Mouse (Mus musculus) adrenal gland, adult 18-20 months (tissue): ENCODE data around the gene Ppat. TPM values are rescaled to one million over a fixed set of nuclear protein-coding genes. Genes with fewer than 3 reads are reported as not detected.
"Not testable (repeated sequence)": the region's sequence is repeated elsewhere in the genome, so short reads cannot be mapped to it uniquely, and the experiment has no call there.

Experiments used
- DNase-seq, 2 experiments: peaks; one replicate each; pipeline ENCODE4 v3.0.0; 2021 to 2022; ENCODE audit warnings: low spot score in 2 of 2
- total RNA-seq, 2 experiments: library from RNA; stranded (reverse); gene quantifications; 1 replicate in 1 of 2; 2 replicates in 1 of 2; pipeline ENCODE4 v1.2.3; 2021

The Ppat gene
- total RNA-seq, 2 experiments from 2014 or later: 12.2 to 15.3 TPM

DNA sequence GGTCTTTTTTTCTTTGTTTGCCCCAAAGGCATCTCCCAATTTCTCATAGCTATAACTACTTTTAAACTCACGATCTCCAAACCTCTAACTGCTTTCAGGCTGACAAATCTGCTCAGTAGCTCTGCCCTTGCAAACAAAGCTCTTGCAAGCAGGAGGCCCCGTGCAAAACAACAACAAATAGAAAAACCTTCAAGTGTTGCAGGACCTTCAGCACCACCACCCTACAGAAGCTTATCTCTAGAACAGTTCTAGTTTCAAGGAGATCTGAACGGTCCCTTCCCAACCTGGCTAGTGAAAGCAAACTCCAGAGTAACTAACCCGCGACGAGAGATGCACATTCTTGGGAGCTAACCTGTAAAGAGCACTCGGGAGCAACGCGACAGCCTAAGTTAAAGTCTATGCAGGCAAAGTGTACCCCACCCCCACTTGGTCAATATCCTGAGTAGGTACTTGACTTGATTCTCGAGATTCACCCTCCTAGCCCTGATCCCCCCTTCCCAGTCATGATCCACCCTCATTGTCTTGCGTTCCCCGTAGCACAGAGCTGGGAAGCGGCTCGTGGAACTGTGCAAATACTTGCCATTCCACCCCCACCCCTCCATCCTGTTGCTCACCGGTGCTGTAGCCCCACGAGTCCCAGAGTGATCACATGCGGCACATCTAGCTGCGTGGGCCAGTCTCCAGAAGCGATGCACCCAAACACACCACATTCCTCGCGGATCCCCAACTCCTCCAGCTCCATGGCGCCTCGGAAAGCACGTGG, 854 bp downstream of the Ppat start:
- DNase-seq: no peak

DNA sequence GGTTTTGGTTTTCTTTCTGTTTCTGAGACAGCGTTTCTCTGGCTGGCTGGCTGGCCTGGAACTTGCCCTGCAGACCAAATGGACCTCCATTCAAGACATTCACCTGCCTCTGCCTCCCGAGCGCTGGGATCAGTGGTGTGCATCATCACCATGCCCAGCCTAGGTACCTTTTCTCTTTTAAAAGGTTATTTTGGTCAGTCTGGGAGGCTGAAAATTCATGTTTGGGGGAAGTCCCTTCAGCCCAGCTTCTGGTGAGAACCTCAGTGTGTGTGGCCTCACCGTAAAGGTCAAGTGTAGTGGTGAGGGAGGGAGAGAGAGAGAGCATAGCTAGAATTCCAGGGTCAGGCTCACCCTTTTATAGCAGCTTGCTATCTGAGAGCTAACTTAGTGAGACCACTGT, 3.6 kb downstream of the Ppat start:
- DNase-seq: no peak

DNA sequence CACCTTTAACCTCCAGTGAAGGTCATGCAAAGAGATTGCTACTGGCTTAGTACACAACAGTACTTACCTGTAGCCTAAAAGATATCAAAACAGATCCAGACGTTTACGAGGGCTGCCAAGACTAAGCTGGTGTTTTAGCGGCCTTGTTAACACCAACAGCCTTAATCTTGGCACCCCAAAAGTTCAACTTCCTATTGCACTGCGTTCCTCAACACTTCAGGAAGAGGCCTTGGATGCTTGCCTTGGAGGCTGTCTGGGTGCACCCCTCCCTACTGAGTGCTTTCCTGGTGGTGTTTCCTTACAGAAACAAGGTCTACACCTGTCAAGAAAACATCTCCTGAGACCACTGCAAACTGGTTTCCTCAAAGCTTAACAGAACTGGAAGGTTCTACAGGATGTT, 4.2 kb downstream of the Ppat start:
- DNase-seq: no peak

DNA sequence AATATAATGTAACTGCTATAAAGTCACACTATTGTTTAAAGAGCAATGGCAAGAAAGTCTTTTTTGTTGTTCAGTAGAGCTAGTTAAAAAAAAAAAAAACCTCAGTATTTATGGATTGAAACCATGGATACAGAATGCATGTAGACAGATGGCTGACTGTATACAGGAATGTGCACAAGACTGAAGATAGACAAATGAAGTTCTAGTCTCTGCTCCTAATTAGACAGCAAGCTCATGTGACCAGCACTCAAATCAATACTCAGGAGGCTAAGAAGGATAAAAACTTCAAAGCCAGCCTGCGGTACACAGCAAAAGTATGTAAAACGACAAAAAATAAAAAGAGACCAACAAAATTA, 5.7 kb downstream of the Ppat start:
- DNase-seq: no peak

DNA sequence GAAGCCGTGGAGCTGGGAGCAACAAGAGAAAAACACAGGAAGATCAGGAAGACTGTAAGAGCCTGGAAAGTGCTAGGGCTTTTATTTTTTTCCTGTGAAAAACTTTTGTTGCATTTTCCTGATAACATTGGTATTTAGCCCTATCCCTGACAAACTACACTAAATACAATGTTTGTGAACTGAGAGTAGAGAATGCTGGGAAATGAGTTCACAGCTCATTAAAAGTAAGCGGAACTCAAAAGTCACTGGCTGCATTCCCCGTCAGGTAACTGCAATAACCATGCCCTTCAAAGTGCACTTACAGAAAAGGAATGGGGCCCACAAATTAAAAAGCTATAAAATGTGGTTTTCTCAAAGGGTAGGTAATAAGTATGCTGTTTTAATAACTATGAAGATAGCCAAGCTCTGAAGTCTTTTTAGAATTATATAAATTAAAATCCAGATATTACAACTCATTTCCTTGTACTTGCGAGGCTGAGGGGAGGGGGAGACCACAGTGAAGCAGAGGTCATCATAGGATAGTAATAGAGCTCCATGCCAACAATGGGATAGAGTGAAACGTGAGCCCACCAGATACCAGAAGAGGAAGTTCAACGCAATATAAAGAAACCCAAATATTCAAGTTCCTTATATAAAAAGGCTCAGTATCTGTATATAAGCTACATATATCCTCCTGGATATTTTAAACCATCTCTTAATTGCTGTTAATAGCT, 6.3 kb downstream of the Ppat start:
- DNase-seq: no peak

DNA sequence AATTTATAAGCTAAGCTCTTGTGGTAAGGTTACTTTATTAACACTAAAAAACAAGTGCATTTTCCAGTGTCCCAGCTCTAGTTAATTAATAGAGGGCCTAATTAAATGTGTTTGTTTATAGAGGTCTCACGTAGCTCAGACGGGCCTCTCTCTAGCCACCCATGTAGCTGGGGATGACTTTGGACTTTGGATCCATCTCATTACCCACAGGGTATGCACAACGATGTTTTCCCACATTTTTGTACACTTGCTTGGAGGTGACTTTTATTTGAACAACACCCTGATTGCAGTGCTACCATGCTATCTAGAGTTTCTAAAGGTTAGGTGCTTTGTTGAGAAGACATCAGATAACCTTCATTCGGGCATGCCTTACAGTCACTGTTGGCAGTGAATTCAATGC, 8.9 kb downstream of the Ppat start:
- DNase-seq: no peak

DNA sequence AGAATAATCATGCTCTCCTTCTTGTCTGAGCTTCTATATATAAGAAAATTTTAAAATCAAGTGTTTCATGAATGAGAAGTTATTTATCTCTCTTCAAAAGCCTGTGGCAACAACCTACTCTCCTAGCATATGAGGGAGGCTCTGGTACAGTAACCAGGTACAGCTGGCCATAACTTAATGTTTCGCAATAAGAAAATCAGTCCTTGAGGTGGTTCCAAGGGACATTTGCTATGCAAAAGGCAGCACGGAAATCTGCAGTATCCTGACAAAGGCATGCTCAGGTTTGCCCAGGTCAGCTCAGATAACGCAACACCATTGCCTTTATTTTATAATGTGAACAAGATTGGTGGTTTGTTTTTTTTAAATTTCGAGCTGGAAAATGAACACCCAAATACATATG, 9.4 kb downstream of the Ppat start:
- no peak for DNase-seq

DNA sequence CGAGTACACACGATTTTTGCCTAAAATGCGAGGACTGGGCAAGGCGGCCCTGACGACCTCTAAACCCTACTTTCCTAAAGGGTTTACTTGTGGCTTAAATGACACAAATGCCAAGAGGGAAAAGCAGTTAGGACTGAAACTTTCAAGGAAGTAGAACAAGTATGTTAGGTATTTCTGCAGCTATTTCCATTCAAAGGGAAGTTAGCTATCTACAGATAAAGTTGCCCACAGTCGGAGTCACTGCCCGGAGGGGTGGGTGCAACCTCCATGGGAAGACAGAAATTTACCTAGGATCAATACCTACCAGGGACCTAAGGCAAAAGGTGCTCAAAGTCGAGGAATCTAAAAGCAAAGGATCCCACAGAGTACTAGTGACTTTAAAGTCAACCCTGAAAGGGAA, 11.7 kb downstream of the Ppat start:
- no peak for DNase-seq

DNA sequence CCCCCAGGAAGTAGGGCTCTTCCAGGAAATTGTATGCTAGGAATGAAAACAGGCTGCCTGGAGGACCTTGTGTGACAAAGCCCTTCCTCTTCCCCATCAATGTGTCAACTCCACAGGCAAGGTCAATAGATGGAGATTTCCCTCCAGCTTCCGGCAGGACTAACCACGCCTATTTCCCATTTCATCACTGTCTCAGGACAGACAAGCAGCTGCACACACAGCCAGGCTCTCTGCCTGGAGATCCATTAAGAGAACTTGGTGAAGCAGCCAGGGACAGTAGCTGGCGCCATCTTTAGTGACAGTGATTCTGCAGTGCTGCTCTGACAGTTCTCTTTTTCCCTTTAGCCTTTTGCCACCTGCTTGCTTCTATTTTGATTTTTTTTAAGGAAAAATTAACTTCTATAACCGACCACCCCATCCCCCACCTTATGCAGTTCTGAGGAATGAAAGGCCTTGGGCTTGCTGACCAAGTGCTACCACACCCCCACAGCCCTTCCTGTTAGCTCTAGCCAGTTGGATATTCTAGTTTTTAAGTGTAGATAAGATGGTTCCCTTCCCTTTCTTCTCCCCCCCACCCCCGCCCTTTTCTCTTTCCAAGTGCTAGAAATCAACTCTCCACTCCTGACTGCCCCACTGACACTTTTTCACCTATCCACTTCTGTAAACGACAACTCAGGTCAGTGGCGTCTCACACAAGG, 22.0 kb downstream of the Ppat start:
- no peak for DNase-seq

DNA sequence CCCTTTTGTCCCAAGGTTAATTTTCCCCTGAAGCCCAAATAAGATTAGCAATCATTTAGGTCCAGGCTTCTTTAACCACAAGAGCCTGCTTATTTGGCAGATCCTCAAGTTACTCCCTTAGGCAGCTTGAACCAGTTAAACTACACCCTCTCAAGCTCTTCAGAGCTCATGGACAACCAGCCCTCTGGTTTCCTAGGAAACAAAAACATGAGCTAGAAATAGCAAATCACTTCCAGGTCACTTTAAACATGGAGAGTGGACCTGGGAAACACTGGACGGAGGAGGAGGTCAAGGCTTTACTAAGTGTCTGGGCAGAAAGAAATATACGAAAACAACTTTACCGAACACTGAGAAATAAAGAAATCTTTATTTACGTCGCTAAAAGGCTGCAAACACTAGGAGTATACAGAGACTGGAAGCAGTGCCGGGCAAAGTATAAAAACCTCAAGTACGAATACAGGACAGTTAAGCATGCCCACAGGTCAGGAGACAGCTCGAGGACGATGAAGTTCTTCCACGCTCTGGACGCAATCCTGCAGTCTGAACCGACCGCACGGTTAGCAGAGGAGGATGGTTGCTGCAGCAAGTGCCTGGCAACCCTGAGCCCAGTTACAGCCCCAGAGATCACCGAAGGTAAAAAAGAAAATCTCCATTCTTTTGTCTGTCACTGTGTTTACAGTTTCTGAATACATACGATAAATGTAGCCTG, 23.1 kb downstream of the Ppat start:
- DNase-seq: no peak

DNA sequence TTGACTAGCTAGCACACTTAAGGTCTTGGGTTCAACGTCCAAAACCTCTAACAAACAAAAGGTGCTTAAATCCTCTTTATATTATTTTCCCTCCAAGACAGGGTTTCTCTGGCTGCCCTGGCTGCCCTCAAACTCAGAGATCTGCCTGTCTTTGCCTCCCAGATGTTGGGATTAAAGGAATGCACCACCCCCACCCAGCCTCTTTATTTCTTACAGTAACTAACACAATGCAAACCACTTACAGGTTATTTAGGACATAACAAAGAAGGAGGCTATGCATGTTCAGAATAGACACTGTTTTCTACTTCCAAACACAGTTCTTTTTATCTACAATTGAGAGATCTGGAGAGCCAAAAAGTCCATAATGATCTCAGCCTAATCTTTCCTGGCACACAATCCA, 27.1 kb downstream of the Ppat start:
- DNase-seq: no peak

DNA sequence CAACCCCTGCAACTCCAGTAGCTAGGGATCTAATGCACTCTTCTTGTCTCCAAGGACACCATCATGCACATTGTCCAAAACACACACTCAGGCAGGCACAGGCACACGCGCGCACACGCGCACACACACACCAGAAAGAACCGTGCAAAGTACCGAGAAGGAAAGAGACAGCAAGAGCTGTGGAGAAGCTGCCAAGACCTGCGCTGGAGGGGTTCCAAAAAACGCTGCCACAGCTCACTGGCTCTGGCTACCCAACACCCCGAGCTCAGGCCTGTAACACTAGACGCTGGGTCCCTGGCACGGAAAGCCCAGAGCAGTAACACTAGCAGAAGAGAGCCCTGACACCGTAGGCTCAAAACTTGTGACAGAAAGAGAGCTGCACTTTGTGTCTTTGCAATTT, 27.9 kb downstream of the Ppat start:
- DNase-seq: peak; percentile 25 to 47

DNA sequence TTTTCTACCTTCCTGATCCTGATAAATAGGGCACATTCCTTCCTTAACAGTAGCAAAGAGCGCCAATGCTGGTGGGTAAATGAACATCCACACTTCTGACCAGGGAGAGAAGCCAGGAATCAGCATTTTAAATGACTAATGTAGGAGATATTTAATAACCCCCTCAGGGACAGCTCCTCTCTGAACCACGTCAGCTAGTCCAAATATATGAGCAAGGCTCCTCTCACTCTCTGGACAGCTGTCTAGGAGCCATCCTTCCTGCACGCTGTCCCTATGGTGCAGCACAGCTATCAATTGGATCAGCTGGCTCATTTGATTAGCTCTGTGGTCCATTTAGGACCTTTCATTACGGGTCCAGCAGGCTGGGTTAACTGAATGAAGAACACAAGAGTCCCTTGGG, 28.5 kb downstream of the Ppat start:
- DNase-seq: no peak

DNA sequence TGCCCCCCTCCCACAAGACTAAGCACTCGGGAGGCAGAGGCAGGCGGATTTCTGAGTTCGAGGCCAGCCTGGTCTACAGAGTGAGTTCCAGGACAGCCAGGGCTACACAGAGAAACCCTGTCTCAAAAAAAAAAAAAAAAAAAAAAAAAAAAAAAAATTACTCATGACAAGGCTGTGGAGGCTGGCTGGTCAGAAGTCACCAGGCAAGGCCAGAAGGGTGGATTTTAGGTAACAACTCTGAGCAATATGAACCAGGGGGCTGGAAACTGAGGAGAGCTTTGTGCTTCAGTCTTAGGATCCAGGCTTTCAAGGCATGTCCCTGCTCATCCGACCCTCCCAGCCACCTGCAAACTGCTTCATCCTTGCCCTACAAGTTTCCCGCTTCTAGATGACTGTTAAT, 38.9 kb downstream of the Ppat start:
- DNase-seq: not testable (repeated sequence)

DNA sequence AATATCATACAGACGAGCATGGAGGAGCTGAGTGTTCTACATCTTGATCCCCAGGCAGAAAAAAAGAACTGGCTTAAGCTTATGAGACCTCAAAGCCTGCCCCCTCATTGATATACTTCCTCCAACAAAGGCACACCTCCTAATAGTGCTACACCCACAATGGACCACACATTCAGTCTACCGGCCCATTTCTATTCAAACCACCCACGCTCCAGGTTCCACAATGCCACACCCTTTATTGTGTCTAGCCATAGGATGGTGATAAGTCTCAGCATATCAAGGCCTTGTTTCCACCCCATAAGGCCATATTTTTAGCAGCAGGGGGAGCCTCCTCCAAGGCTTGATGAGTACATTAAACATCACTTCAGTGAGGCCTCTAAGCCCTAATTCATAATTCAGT, 40.6 kb downstream of the Ppat start:
- DNase-seq: no peak

DNA sequence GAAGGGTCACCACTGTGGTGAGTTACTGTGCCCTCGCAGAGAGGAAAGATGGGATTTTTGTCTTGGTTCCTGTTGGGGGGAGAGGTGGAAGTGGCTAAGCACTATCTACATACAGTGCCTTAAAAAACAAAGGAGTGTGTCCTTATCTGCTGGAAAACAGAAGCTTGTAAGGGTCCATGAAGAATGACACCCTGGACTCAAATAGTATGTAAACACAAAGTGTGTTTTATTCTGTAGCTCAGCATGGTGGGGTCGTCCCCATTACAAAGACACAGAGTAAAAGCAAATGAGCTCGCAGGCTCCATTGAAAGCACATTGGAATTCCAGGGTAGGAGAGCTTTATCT, 45.3 kb downstream of the Ppat start:
- no peak for DNase-seq

DNA sequence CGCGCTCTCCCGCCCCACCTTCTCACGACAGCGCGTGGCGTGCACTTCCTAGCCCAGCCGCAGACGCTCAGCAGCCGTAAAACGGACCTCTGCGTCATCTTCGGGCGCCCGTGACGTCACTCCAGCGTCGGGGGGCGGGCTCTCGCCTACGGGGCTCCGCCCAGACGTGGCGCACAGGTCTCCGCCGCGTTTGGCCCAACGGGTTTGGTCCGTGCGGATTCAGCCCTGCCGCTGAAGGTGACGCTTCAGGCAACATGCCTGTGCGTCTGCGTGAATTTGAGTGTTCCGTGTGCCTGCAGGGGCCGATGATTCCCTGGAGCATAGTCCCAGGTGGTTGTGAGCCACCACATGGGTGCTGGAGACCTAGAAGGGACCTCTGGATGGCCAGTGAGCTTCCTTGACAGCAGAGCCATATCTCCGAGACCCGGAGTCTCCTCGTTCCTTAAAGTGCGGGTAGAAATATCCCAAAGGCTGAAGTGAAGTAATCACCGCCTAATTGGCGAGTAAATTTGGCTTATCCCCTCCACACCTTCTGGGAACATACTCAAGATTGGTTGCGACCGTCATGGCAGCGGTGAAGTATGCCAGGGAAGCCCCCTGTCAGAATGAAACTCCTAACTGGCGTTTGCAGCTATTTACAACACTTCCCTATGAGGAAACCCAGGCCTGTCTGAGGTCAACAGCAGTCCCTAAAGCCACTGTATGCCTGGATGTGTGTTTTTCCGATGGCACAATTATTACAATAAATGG, 45.8 kb downstream of the Ppat start, which contains the start of gene Aasdh:
Gene Aasdh (minus strand): TSS at position 110 of the 750 bp plus-strand sequence.
- DNase-seq: peak; percentile 99

DNA sequence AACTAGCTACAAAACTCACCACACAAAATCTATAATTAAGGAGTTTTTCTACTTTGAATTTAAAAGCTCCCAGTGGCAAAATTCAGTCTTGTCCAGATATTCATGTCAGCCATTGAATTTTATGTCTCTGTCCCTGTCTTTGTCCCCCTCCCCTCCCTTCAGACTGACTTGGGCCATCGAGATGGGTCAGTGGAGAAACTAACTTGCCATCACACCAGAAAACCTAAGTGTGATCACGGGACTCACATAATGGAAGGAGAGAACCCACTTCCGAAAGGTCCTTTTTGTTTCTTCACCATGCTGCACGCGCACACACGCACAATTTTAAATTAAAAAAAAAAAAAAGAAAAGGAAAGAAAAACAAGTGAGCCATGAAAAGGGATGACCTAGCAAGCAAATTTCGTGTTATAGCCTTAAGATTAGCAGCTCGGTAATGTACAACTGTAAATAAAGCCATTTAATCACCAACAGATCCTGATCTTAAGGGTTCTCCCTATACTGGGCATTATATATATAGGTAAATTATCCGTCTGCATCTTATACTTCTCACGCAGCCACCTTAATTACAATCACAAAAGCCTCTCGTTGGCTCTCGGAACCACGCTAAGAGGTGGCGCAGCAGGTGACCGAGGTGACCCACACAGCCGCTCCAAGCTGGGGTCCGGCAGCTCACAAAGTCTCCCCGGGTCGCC, 46.5 kb downstream of the Ppat start:
- DNase-seq: no peak

DNA sequence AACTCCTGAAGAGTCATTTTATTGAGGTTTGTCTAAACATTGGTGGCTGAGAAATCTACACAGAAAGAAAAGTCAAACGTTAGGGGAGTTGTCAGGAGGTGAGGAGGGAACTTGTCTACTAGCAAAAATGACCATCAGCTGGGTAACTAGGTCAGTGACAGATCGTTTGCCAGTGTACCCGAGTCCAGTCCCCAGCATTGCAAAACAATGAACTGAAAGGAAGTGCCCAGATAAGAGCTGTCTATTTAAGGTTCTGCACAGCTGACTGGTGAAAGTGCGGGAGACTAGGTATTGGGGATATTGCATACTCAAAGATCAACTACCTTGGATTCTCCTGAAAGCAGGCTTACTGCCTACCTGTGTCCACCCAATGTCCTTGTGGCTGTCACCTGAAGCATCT, 49.2 kb downstream of the Ppat start:
- no peak for DNase-seq

DNA sequence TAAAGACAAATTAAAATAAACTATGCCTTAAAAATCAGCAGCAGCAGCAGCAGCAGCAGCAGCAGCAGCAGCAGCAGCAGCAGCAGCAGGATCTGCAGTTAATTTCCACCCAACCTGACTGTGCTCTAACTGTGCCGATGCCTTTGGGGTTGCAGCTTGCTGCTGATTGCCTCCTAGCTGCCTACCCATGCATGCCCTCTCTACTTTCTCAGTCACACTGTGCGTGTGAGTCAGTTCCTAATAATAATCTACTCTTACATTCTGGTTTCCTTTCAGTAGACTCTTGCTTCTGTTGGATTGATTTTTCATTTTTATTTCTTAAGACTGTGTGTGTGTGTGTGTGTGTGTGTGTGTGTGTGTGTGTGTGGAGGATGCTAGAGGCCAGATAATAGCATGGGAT, 58.3 kb downstream of the Ppat start:
- no peak for DNase-seq
